Mouse (Mus musculus) ES-E14 (cell line): Measurements from ENCODE around the gene Dtx4. TPM values are rescaled to one million over a fixed set of nuclear protein-coding genes. Genes with fewer than 3 reads are reported as not detected.

ENCODE experiments used
- DNase-seq: peaks from one replicate; pipeline ENCODE4 v3.0.0-alpha.2; 2013; ENCODE audit warnings: low read depth, low spot score
- H3K27ac ChIP-seq: 2 replicates; pipeline ENCODE4 v1.5.1; 2012; ENCODE audit warnings: low read depth, mild to moderate bottlenecking, low read length, moderate library complexity, mixed read lengths; ENCODE audit not compliant: poor library complexity, insufficient read depth, severe bottlenecking
- H3K36me3 ChIP-seq: 2 replicates; pipeline ENCODE4 v1.6.1; 2012; ENCODE audit warnings: mild to moderate bottlenecking, low read length, moderate library complexity, mixed read lengths; ENCODE audit not compliant: control insufficient read depth, poor library complexity, insufficient read depth, severe bottlenecking
- H3K4me1 ChIP-seq, 2 experiments: fragments of 150-350 bp in 1 of 2; sonication (generic) in 1 of 2; 2 replicates each; pipeline ENCODE4 v1.6.1; 2012; ENCODE audit warnings: low read length in 2 of 2, mild to moderate bottlenecking in 1 of 2, mixed read lengths in 1 of 2; ENCODE audit not compliant: control insufficient read depth in 2 of 2, insufficient read depth in 2 of 2, poor library complexity in 1 of 2
- H3K4me3 ChIP-seq, 2 experiments: fragments of 150-350 bp in 1 of 2; sonication (generic) in 1 of 2; 2 replicates each; pipeline ENCODE4 v1.5.1; 2012; ENCODE audit warnings: low read length in 2 of 2, low read depth in 1 of 2, mild to moderate bottlenecking in 1 of 2, mixed read lengths in 1 of 2; ENCODE audit not compliant: insufficient read depth in 1 of 2, poor library complexity in 1 of 2, severe bottlenecking in 1 of 2
- H3K9ac ChIP-seq: 2 replicates; pipeline ENCODE4 v1.6.1; 2012; ENCODE audit warnings: low read depth, mild to moderate bottlenecking, low read length, mixed read lengths; ENCODE audit not compliant: poor library complexity, insufficient read depth, severe bottlenecking
- H3K9me3 ChIP-seq: fragments of 150-350 bp; sonication (generic); 2 replicates; pipeline ENCODE4 v1.6.1; 2012; ENCODE audit warnings: low read depth, mild to moderate bottlenecking, low read length; ENCODE audit not compliant: control insufficient read depth, insufficient read depth
- CHD2 ChIP-seq: IDR thresholded peaks from 2 replicates; pipeline ENCODE4 v1.6.1; 2014; ENCODE audit warnings: mild to moderate bottlenecking, low read depth, low read length, inconsistent platforms
- HCFC1 ChIP-seq: IDR thresholded peaks from 2 replicates; pipeline ENCODE4 v1.6.1; 2012; ENCODE audit warnings: low read length, inconsistent platforms, borderline replicate concordance; ENCODE audit not compliant: insufficient read depth
- MAFK ChIP-seq: IDR thresholded peaks from 2 replicates; pipeline ENCODE4 v1.6.1; 2014; ENCODE audit warnings: mild to moderate bottlenecking, low read depth, low read length, inconsistent platforms; ENCODE audit not compliant: insufficient read depth
- ZC3H11A ChIP-seq: IDR thresholded peaks from 2 replicates; pipeline ENCODE4 v1.6.1; 2012; ENCODE audit warnings: low read depth, mild to moderate bottlenecking, inconsistent platforms, low read length, borderline replicate concordance
- ZNF384 ChIP-seq: IDR thresholded peaks from 2 replicates; pipeline ENCODE4 v1.6.1; 2012; ENCODE audit warnings: low read depth, low read length, inconsistent platforms
- in situ Hi-C, 2 experiments: fragments of 600-800 bp; cut with MboI; formaldehyde crosslinking; loops; one replicate each; pipeline ENCODE4 v1.15.1; 2025; ENCODE audit warnings: low sequenced_read_pairs in 2 of 2, inconsistent platforms in 1 of 2; ENCODE audit not compliant: unreplicated experiment in 2 of 2
- total RNA-seq: library from RNA; depleted of rRNA; stranded (reverse); fragments of 300-350 nt; gene quantifications from 2 replicates; pipeline ENCODE4 v1.2.3, GENCODE M21; 2012; rRNA removed

Gene Dtx4
- total RNA-seq, 1 experiment = 1.4 TPM

GRCm38 (mm10) chr19:12420555-12420954, 80.7 kb downstream of the Dtx4 start:
- Histone ChIP-seq H3K9me3 (no peaks in the 10 kb centered on the region), H3K4me1 (no peaks in the 10 kb centered on the region), H3K27ac (no peak overlapping the region), H3K9ac (no peak overlapping the region), H3K4me3 (no peak overlapping the region), H3K36me3 (no peaks in the 10 kb centered on the region)
- TF ChIP-seq ZNF384 (no peak), CHD2 (no peak), ZC3H11A (no peak), MAFK (no peak), HCFC1 (no peak)
- in situ Hi-C loops = loop anchor here in 1 of 2 experiments (25.0 kb wide), 1 partner anchor 283 kb away; no protein-coding TSS in a partner anchor
- no peak for DNase-seq

DNA sequence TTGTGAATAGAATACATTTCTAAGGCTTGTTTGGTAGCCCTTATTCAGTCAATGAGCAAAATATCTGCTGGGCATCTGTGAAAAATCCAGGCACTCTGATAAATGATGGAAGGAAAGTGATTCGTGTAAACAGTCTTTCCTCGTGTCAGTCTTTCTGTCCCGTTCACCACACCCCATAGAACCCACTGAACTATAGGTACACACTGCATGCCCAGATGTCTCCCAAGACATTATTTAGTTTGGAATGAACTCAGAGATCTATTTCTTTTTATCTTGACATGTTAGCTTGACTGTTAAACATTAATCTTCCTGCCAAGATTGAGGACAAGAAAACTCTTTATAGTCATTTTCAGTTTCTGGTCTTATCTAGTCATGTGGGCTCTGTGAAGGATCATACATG, 82.9 kb downstream of the Dtx4 start:
- Histone ChIP-seq H3K9me3 (no peaks in the 10 kb centered on the region), H3K36me3 (no peaks in the 10 kb centered on the region), H3K9ac (no peak overlapping the region), H3K4me1 (no peaks in the 10 kb centered on the region), H3K27ac (no peak overlapping the region), H3K4me3 (no peak overlapping the region)
- in situ Hi-C loops = loop anchor here (10.0 to 25.0 kb wide), 2 partner anchors 281 to 284 kb away; no protein-coding TSS in a partner anchor
- TF ChIP-seq HCFC1 (no peak), MAFK (no peak), ZC3H11A (no peak), CHD2 (no peak), ZNF384 (no peak)
- no peak for DNase-seq

DNA sequence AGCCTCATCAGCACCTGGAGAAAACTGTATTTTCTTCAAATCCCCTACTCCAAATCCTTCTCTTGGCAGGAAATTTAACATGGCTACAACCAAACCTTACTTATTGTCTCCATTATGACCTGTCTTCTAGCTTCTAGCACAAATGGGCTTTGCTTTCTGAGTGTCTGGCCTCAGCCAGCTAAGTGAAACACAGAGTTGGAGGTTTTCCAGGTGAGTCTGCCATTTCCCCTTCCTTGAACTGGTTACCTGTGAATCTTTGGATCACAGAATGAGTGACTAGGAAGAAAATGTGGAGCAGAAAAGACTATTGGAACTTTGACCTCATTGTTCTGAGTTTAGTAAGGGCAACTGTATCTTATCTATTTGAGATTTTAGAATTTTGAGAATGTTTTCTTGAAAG, 83.9 kb downstream of the Dtx4 start, which contains the start of gene Olfr1441:
Gene Olfr1441 (plus strand): TSS at position 73 of the 400 bp plus-strand sequence.
- Histone ChIP-seq H3K27ac (no peak within 1 kb of the TSS), H3K9me3 (no peaks in the 10 kb centered on the region), H3K9ac (no peak within 1 kb of the TSS), H3K4me3 (no peak within 1 kb of the TSS), H3K4me1 (no peaks in the 10 kb centered on the region), H3K36me3 (no peaks in the 10 kb centered on the region)
- in situ Hi-C loops = loop anchor here (10.0 to 25.0 kb wide), 2 partner anchors 280 to 283 kb away; no protein-coding TSS in a partner anchor
- TF ChIP-seq HCFC1 = no peak
- TF ChIP-seq CHD2 = no peak
- no peak for TF ChIP-seq MAFK
- no peak for TF ChIP-seq ZC3H11A
- no peak for TF ChIP-seq ZNF384
- no peak for DNase-seq

Other genes with a start within 250 kb of the Dtx4 start
- gene Olfr235, start 240.4 kb downstream of the Dtx4 start, total RNA-seq = not detected in 2 replicates
- not detected in 2 replicates for gene Olfr1434, start 221.6 kb downstream of the Dtx4 start, total RNA-seq
- not detected in 2 replicates for gene Olfr1436, start 202.3 kb downstream of the Dtx4 start, total RNA-seq
- gene Olfr1437, start 176.4 kb downstream of the Dtx4 start, total RNA-seq = not detected in 2 replicates
- not detected in 2 replicates for gene Olfr1438-ps1, start 165.5 kb downstream of the Dtx4 start, total RNA-seq
- not detected in 2 replicates for gene Olfr1440, start 114.2 kb downstream of the Dtx4 start, total RNA-seq
- 0.13 TPM in 1 of 2 replicates, not detected in the other for gene Olfr1441, start 84.0 kb downstream of the Dtx4 start, total RNA-seq
- gene Pfpl, start 73.5 kb downstream of the Dtx4 start, total RNA-seq = not detected in 2 replicates
- 0.05 and 0.18 TPM in 2 replicates for gene Mpeg1, start 40.7 kb downstream of the Dtx4 start, total RNA-seq
- 7.5 and 15.0 TPM in 2 replicates for gene Fam111a, start 44.3 kb upstream of the Dtx4 start, total RNA-seq
- not detected in 2 replicates for gene Gm4952, start 98.5 kb upstream of the Dtx4 start, total RNA-seq
- gene Glyat, start 131.9 kb upstream of the Dtx4 start, total RNA-seq = 0.18 TPM in 1 of 2 replicates, not detected in the other
- gene Olfr1442, start 169.0 kb upstream of the Dtx4 start, total RNA-seq = not detected in 2 replicates
- not detected in 2 replicates for gene Olfr1443, start 176.7 kb upstream of the Dtx4 start, total RNA-seq
- not detected in 2 replicates for gene Keg1, start 194.3 kb upstream of the Dtx4 start, total RNA-seq